Mouse (Mus musculus): ENCODE measurements around the gene Scn10a. TPM values are rescaled to one million over a fixed set of nuclear protein-coding genes. Genes with fewer than 3 reads are reported as not detected.

Gene Scn10a
- not detected for total RNA-seq (2023)

DNA sequence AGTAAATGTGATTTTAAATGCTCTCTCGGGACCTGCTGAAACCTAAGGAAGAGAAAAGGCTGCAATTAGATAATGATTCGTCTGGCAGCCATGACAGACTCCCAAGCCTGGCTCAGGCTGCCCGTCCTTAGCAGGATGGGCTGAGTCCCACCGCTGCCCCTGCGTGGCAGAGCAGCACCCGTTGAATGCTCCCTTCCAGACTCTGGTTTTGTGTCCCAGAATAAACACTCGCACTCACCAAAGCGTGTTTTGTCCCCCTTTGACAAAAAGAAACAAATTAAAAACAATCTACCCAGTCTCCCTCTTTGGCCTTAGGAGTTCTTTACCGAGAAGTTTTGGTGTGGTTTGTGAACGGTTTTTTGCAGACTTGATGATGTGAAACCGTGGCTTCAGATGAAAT lies at the start of gene Scn10a:
Scn10a (minus strand) TSS at position 101 of the 400 bp plus-strand sequence.

DNA sequence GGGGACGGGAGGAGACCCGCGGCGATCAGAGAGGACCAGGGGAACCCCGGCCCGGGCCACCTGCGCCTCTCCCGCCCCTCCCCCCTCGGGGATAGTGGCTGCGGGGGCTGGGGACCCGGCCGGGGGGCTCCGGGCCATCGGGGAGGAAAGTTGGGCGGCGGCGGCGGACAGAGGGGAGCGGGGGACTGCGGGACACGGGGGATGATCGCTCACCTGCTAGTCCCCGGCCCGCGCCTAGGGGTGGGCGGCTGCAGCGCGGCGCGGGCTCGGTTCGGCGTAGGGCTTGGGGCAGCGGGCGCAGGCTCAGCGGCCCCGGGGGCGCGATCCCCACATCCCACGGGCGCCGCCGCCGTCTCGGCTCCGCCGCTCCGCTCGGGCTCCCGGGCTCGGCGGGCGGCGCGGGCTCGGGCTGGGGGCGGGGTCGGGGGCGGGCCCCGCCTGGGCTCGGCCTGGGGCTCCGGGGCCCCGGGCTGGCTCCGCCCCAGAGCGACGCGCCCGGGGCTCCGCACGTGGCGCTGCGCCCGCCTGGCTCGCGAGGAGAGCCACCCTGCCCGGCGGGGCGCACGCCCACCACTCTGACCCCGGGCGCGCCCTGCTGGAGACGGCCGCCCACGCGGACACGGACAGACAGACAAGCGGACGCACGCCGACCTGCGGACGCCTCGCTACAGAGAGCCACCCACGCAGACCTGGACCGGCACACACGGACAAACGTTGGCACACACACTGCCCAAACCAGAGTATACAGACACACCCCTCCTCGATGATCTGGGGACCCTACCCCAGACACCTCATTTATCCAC lies 140.3 kb downstream of the Scn10a start, which contains the start of gene Scn5a:
Scn5a (minus strand) TSS at position 381 of the 803 bp plus-strand sequence.

Other genes with a start within 250 kb of the Scn10a start
- gene Scn5a, start 140.3 kb downstream of the Scn10a start, total RNA-seq (2023) = not detected
- gene Scn11a, start 106.1 kb upstream of the Scn10a start, total RNA-seq (2023) = not detected
- gene Wdr48, start 175.6 kb upstream of the Scn10a start, total RNA-seq (2023) = 10 to 100 TPM; 51.3 to 56.6 TPM
- gene Gorasp1, start 218.2 kb upstream of the Scn10a start, total RNA-seq (2023) = 1 to 10 TPM; 3.8 to 9.6 TPM
- gene Ttc21a, start 218.3 kb upstream of the Scn10a start, total RNA-seq (2023) = 1 to 10 TPM; 5.3 to 5.8 TPM